Mouse (Mus musculus) regulatory T cell (primary cell): ENCODE measurements around the gene H2-M10.3.
"Not testable (repeated sequence)": the region's sequence is repeated elsewhere in the genome, so short reads cannot be mapped to it uniquely, and the experiment has no call there.

Experiments
- in situ Hi-C: fragments of 300-600 bp; cut with MboI, MseI; formaldehyde crosslinking; loops from one replicate; pipeline ENCODE4 v1.15.1; 2025; ENCODE audit warnings: high pct_unique_total_duplicates

The H2-M10.3 gene

GRCm38 (mm10) chr17:36368317-36368716 is at the start of gene H2-M10.3:
Gene H2-M10.3 (minus strand): TSS chr17:36368417.
- in situ Hi-C loops: not testable (repeated sequence)

GRCm38 (mm10) chr17:36417416-36417815 is 49.2 kb upstream of the H2-M10.3 start:
- in situ Hi-C loops: loop anchor here (5.0 kb wide), 2 partner anchors 60 to 105 kb away; no protein-coding TSS in a partner anchor

GRCm38 (mm10) chr17:36415407-36415806 is 47.2 kb upstream of the H2-M10.3 start:
- in situ Hi-C loops: loop anchor here (5.0 kb wide), 2 partner anchors 58 to 103 kb away; no protein-coding TSS in a partner anchor

- in situ Hi-C loops: no loop called here
Observed at GRCm38 (mm10) chr17:36414361-36414760, 46.1 kb upstream of the H2-M10.3 start.

GRCm38 (mm10) chr17:36389907-36390306 is 21.7 kb upstream of the H2-M10.3 start:
- in situ Hi-C loops: no loop called here

GRCm38 (mm10) chr17:36362404-36362803 is 5.8 kb downstream of the H2-M10.3 start:
- in situ Hi-C loops: not testable (repeated sequence)

- in situ Hi-C loops: loop anchor here (5.0 to 10.0 kb wide), 2 partner anchors 60 to 417 kb away; partner anchors contain the start of gene H2-M10.5
Observed at GRCm38 (mm10) chr17:36357512-36357911, 10.7 kb downstream of the H2-M10.3 start.

GRCm38 (mm10) chr17:36355763-36356162 is 12.5 kb downstream of the H2-M10.3 start:
- in situ Hi-C loops: loop anchor here (5.0 to 10.0 kb wide), 2 partner anchors 62 to 419 kb away; partner anchors contain the start of gene H2-M10.5

GRCm38 (mm10) chr17:36355343-36355742 is 12.9 kb downstream of the H2-M10.3 start:
- in situ Hi-C loops: loop anchor here (5.0 to 10.0 kb wide), 2 partner anchors 62 to 419 kb away; partner anchors contain the start of gene H2-M10.5

- in situ Hi-C loops: no loop called here
Observed at GRCm38 (mm10) chr17:36326055-36326454, 42.2 kb downstream of the H2-M10.3 start, which contains the start of gene H2-M10.1. Gene H2-M10.1 (minus strand): TSS chr17:36326155.

- in situ Hi-C loops: no loop called here
Observed at GRCm38 (mm10) chr17:36315689-36316253, 52.4 kb downstream of the H2-M10.3 start.

GRCm38 (mm10) chr17:36315041-36315688 is 53.1 kb downstream of the H2-M10.3 start:
- in situ Hi-C loops: no loop called here
